ENCODE assay signal across 9 mouse cellular contexts in the genomic region with DNA sequence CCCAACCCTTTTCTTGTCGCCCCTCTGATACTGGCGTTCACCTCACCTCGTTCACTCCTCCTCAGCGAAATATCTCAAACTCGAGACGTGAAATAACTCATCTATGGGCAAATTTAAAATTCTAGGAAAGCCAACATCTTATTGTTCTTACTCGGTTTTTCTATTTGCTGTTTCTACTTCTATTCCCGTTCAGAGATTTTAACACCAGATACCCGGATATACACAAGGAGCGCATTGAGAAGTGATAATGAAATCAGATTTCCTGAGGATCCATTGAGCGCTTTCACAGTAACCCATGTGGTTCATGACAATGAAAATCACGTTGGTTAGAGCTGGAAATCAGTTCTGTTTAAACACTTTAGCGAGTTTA. TPM values are rescaled to one million over a fixed set of nuclear protein-coding genes. Genes with fewer than 3 reads are reported as not detected.
DNase-seq lines count a peak whose midpoint lies in the region; ATAC-seq and TF ChIP-seq lines count a peak whose summit lies in the region.
"Had no signal": no experiment of that assay in that cellular context is flagged by ENCODE, and none has a peak within 500 bp of the region (broad histone marks: within the 10 kb centered on the region; RNA-seq: fewer than 3 reads in every experiment).

No protein-coding gene starts in this region.

- 0% methylated on average over 13 of the region's 13 CpGs for WGBS in heart, postnatal 0 days
- WGBS in hindbrain, embryonic 13.5 days = under 1% methylated on average over 13 of the region's 13 CpGs
- WGBS in midbrain, embryonic 14.5 days = under 1% methylated on average over 13 of the region's 13 CpGs

- peak overlapping the region; percentile 79 for H3K4me2 ChIP-seq in heart, postnatal 0 days (ENCODE audit: low read depth, low read length)
- H3K4me2 ChIP-seq in hindbrain, embryonic 13.5 days = peak overlapping the region; percentile 65
- peak overlapping the region; percentile 63 for H3K4me2 ChIP-seq in midbrain, embryonic 14.5 days (ENCODE audit: low read length)

- no peaks in the 10 kb centered on the region for H3K9me3 ChIP-seq in heart, postnatal 0 days (replicated peaks; ENCODE audit: control insufficient read depth, low read length)
- no peaks in the 10 kb centered on the region for H3K9me3 ChIP-seq in hindbrain, embryonic 13.5 days
- no peaks in the 10 kb centered on the region for H3K9me3 ChIP-seq in midbrain, embryonic 14.5 days (ENCODE audit: control insufficient read depth, low read length)

- no peak for TF ChIP-seq EP300 in heart, postnatal 0 days (IDR thresholded peaks at IDR 0.05; ENCODE audit: low read depth)

- no peak for ATAC-seq in heart, postnatal 0 days (ENCODE audit: insufficient read depth, low read depth)
- ATAC-seq in hindbrain, embryonic 13.5 days (ENCODE audit: low FRiP score) = no peak
- no peak for ATAC-seq in midbrain, embryonic 14.5 days (ENCODE audit: low FRiP score, low TSS enrichment)
- ATAC-seq in CD4-positive, CD25-positive, alpha-beta regulatory T cell, adult 4 months = no peak

- no peak for DNase-seq in heart, postnatal 0 days (ENCODE audit: low spot score)
- no peak for DNase-seq in heart, adult 11 months
- DNase-seq in NIH3T3 (ENCODE audit: low read depth) = peak; percentile 33
- peak; percentile 66 for DNase-seq in midbrain, embryonic 14.5 days
- no peak for DNase-seq in yolk sac, embryonic 10.5 days (ENCODE audit: low spot score)
- DNase-seq in urinary bladder, postnatal 10 days (ENCODE audit: low spot score) = no peak

- H3K4me3 ChIP-seq in heart, postnatal 0 days (ENCODE audit: low read depth, low read length) = peak overlapping the region; percentile 93
- H3K4me3 ChIP-seq in hindbrain, embryonic 13.5 days = peak overlapping the region; percentile 63
- peak overlapping the region; percentile 87 for H3K4me3 ChIP-seq in midbrain, embryonic 14.5 days (replicated peaks; ENCODE audit: low read depth, low read length)

- peaks cover 32% of the 10 kb centered on the region for H3K36me3 ChIP-seq in heart, postnatal 0 days (replicated peaks; ENCODE audit: control insufficient read depth, insufficient read depth, low read length)
- H3K36me3 ChIP-seq in hindbrain, embryonic 13.5 days = peaks cover 25% of the 10 kb centered on the region
- peaks cover 25% of the 10 kb centered on the region for H3K36me3 ChIP-seq in midbrain, embryonic 14.5 days (ENCODE audit: control insufficient read depth, insufficient read depth, low read length)

- peaks cover 14% of the 10 kb centered on the region for H3K4me1 ChIP-seq in heart, postnatal 0 days (ENCODE audit: control insufficient read depth, insufficient read depth)
- peaks cover 30% of the 10 kb centered on the region for H3K4me1 ChIP-seq in hindbrain, embryonic 13.5 days (replicated peaks)
- H3K4me1 ChIP-seq in midbrain, embryonic 14.5 days (ENCODE audit: control insufficient read depth, insufficient read depth, low read length) = peaks cover 23% of the 10 kb centered on the region

- TF ChIP-seq CTCF in heart, postnatal 0 days (IDR thresholded peaks at IDR 0.05; ENCODE audit: low read depth) = no peak

- H3K9ac ChIP-seq in heart, postnatal 0 days (replicated peaks; ENCODE audit: low read depth, low read length) = peak overlapping the region; percentile 91
- H3K9ac ChIP-seq in hindbrain, embryonic 13.5 days = peak overlapping the region; percentile 87
- H3K9ac ChIP-seq in midbrain, embryonic 14.5 days (replicated peaks; ENCODE audit: low read length) = peak overlapping the region; percentile 86

- peak overlapping the region; percentile 89 for H3K27ac ChIP-seq in heart, postnatal 0 days (ENCODE audit: low read depth)
- peak overlapping the region; percentile 92 for H3K27ac ChIP-seq in hindbrain, embryonic 13.5 days
- peak overlapping the region; percentile 90 for H3K27ac ChIP-seq in midbrain, embryonic 14.5 days (replicated peaks; ENCODE audit: low read depth, low read length)

- H3K27me3 ChIP-seq in heart, postnatal 0 days (ENCODE audit: control insufficient read depth, insufficient read depth, low read length) = no peaks in the 10 kb centered on the region
- H3K27me3 ChIP-seq in hindbrain, embryonic 13.5 days = no peaks in the 10 kb centered on the region
- no peaks in the 10 kb centered on the region for H3K27me3 ChIP-seq in midbrain, embryonic 14.5 days (ENCODE audit: control insufficient read depth, insufficient read depth, low read length)

RNA-seq across cellular contexts. Expression of a gene that starts 0.7 kb away (rescaled TPM):
- total RNA-seq in heart, postnatal 0 days (2014; rRNA removed; ENCODE audit: low replicate concordance) = 181 and 206 TPM in 2 replicates
- polyA plus RNA-seq in heart, postnatal 0 days (2015; fragmentation: Nextera tagmentation; extraction: Ambion mirVana) = 246 and 266 TPM in 2 replicates
- polyA plus RNA-seq in hindbrain, embryonic 13.5 days (2015; fragmentation: Nextera tagmentation; extraction: Ambion mirVana) = 258 and 261 TPM in 2 replicates
- polyA plus RNA-seq in midbrain, embryonic 14.5 days (2014; fragmentation: Nextera tagmentation; extraction: Ambion mirVana) = 280 and 285 TPM in 2 replicates
- 100 to 1,000 TPM; 101 to 104 TPM for polyA plus RNA-seq in CD4-positive, CD25-positive, alpha-beta regulatory T cell, adult 4 months (2017; shearing (Covaris generic))

RNA-seq across cellular contexts. Expression of a gene that starts 38.0 kb away (rescaled TPM):
- total RNA-seq in heart, postnatal 0 days (2014; rRNA removed; ENCODE audit: low replicate concordance) = 15.5 and 18.7 TPM in 2 replicates
- polyA plus RNA-seq in heart, postnatal 0 days (2015; fragmentation: Nextera tagmentation; extraction: Ambion mirVana) = 23.7 and 28.1 TPM in 2 replicates
- 31.2 and 46.2 TPM in 2 replicates for polyA plus RNA-seq in hindbrain, embryonic 13.5 days (2015; fragmentation: Nextera tagmentation; extraction: Ambion mirVana)
- 95.3 and 152 TPM in 2 replicates for polyA plus RNA-seq in midbrain, embryonic 14.5 days (2014; fragmentation: Nextera tagmentation; extraction: Ambion mirVana)
- polyA plus RNA-seq in CD4-positive, CD25-positive, alpha-beta regulatory T cell, adult 4 months (2017; shearing (Covaris generic)) = under 1 TPM; 0.82 to 0.83 TPM
- total RNA-seq: neutrophil, adult 5-6 weeks had no signal

RNA-seq across cellular contexts. Expression of a gene that starts 56.9 kb away (rescaled TPM):
- total RNA-seq in heart, postnatal 0 days (2014; rRNA removed; ENCODE audit: low replicate concordance) = 19.5 and 28.3 TPM in 2 replicates
- polyA plus RNA-seq in heart, postnatal 0 days (2015; fragmentation: Nextera tagmentation; extraction: Ambion mirVana) = 16.4 and 17.8 TPM in 2 replicates
- polyA plus RNA-seq in hindbrain, embryonic 13.5 days (2015; fragmentation: Nextera tagmentation; extraction: Ambion mirVana) = 56.2 and 61.6 TPM in 2 replicates
- polyA plus RNA-seq in midbrain, embryonic 14.5 days (2014; fragmentation: Nextera tagmentation; extraction: Ambion mirVana) = 48.6 and 55.2 TPM in 2 replicates
- 10 to 100 TPM; 40.3 to 50.4 TPM for polyA plus RNA-seq in CD4-positive, CD25-positive, alpha-beta regulatory T cell, adult 4 months (2017; shearing (Covaris generic))

RNA-seq across cellular contexts. Expression of a gene that starts 57.0 kb away (rescaled TPM):
- total RNA-seq in heart, postnatal 0 days (2014; rRNA removed; ENCODE audit: low replicate concordance) = 556 and 596 TPM in 2 replicates
- polyA plus RNA-seq in heart, postnatal 0 days (2015; fragmentation: Nextera tagmentation; extraction: Ambion mirVana) = 620 and 652 TPM in 2 replicates
- 212 and 215 TPM in 2 replicates for polyA plus RNA-seq in hindbrain, embryonic 13.5 days (2015; fragmentation: Nextera tagmentation; extraction: Ambion mirVana)
- 212 and 214 TPM in 2 replicates for polyA plus RNA-seq in midbrain, embryonic 14.5 days (2014; fragmentation: Nextera tagmentation; extraction: Ambion mirVana)
- 100 to 1,000 TPM; 103 to 127 TPM for polyA plus RNA-seq in CD4-positive, CD25-positive, alpha-beta regulatory T cell, adult 4 months (2017; shearing (Covaris generic))

Comparison
In these comparisons a context has a peak if more than half of its experiments do, and no peak if none do; other contexts are left out.
1. DNase-seq: peak in NIH3T3 (single experiment) and midbrain, embryonic 14.5 days (single experiment); none in heart, postnatal 0 days (single experiment), heart, adult 11 months (single experiment), yolk sac, embryonic 10.5 days (single experiment) and urinary bladder, postnatal 10 days (single experiment).
2. RNA of a gene that starts 38.0 kb away (polyA plus RNA-seq): 95.3 to 152 TPM in midbrain, embryonic 14.5 days, 31.2 to 46.2 TPM in hindbrain, embryonic 13.5 days and 23.7 to 28.1 TPM in heart, postnatal 0 days; 0.82 to 0.83 TPM in CD4-positive, CD25-positive, alpha-beta regulatory T cell, adult 4 months; every median in the first group is over 10 times any median in the second.
3. Peak in every context shown above with its lines, with median percentiles within 50 percentile points of each other: H3K27ac ChIP-seq, H3K4me2 ChIP-seq, H3K4me3 ChIP-seq and H3K9ac ChIP-seq.